Mouse (Mus musculus): ENCODE results near the gene Rtn4rl2. TPM values are rescaled to one million over a fixed set of nuclear protein-coding genes. Genes with fewer than 3 reads are reported as not detected.
A peak's percentile ranks its signal among the peaks of the same experiment; 100 is the strongest.

Gene Rtn4rl2
- polyA plus RNA-seq (2012; rRNA removed), result 2.7 and 9.7 TPM in 2 replicates

DNA sequence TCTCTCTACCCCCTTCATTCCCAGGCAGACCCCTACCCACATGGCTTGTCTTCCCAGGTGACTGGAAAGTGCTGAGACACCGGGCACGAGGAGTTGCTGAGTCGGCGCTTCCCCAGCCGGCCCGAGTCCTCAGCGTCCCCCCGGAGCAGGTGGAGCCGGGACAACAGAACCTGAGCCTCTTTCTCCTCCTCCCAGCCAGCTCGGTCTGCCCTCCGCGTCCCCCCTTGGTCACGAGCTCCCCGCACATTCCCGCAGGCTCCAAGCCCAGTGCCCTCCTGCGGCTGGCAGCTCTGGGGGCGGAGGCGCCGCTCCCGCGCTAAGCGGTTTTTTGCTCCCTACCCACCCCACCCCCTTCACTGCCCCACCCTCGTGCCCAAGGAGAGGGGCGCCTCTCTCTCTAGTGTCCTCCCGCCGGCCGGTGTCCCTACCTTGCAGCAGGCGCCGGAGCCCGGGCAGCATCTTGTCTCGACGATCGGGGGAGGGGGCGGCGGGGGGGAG is at the start of gene Rtn4rl2:
Gene Rtn4rl2, minus strand, starts transcription at position 477 of the 498 bp plus-strand sequence.
- under 1% methylated on average over 35 of the region's 35 CpGs for WGBS
- TF ChIP-seq POLR2A (IDR thresholded peaks at IDR 0.05; ENCODE audit: borderline replicate concordance, extremely low read depth, low read depth, low read length) (no peak), CTCF (IDR thresholded peaks at IDR 0.05; ENCODE audit: insufficient read depth, low read length) (no peak)
- Histone ChIP-seq H3K4me3 (replicated peaks; ENCODE audit: extremely low read depth, low read depth, low read length) (peak within 1 kb of the TSS; percentile 67), H3K4me1 (ENCODE audit: control insufficient read depth, insufficient read depth, low read length) (peaks cover 9% of the 10 kb centered on the region; the same call in 1 of the 2 replicates)
- no peak for DNase-seq

DNA sequence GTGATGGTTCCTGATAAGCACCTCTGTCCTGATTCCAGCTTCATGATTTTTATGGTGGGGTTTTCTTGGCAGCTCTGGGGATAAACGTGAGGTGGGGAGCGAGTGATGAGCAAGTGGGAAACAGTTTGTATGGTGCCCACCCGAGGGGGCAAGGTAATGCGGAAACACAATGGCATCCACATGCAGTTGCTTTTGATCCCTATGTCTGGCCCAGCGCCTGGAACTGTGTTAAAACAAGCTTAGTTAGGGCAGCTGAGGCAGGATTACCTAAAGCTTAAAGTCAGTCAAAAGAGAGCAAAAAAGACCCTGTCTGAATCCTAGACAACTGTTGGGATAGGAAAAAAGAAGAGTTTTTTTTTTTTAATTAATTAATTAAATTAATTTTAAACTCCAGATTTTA is 48.6 kb upstream of the Rtn4rl2 start:
- DNase-seq, result no peak
- 91% methylated on average over 5 of the region's 5 CpGs for WGBS
- Histone ChIP-seq H3K4me1 (ENCODE audit: control insufficient read depth, insufficient read depth, low read length) (peaks cover 10% of the 10 kb centered on the region), H3K4me3 (replicated peaks; ENCODE audit: extremely low read depth, low read depth, low read length) (no peak overlapping the region)
- TF ChIP-seq POLR2A (IDR thresholded peaks at IDR 0.05; ENCODE audit: borderline replicate concordance, extremely low read depth, low read depth, low read length) (no peak), CTCF (IDR thresholded peaks at IDR 0.05; ENCODE audit: insufficient read depth, low read length) (no peak)

DNA sequence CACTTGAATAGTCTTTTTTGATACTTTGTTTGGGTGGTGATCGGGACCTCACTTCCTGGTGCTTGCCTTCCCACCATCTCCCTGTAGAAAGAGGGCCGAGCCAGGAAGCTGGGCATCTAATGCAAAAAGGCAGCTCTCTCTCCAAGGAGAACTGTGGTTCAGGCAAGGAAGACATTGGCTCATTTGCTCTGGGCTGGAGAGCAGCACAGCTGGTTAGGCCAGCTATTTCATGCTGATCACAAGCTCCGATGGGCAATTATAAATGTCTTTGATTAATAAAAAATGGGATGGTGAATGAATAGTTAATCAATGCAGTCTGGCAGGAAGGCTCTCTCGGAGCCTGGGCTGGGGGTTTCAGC is 48.1 kb upstream of the Rtn4rl2 start:
- TF ChIP-seq CTCF (IDR thresholded peaks at IDR 0.05; ENCODE audit: insufficient read depth, low read length), result no peak
- no peak for TF ChIP-seq POLR2A (IDR thresholded peaks at IDR 0.05; ENCODE audit: borderline replicate concordance, extremely low read depth, low read depth, low read length)
- Histone ChIP-seq H3K4me3 (replicated peaks; ENCODE audit: extremely low read depth, low read depth, low read length) (no peak overlapping the region), H3K4me1 (ENCODE audit: control insufficient read depth, insufficient read depth, low read length) (peaks cover 14% of the 10 kb centered on the region)
- no peak for DNase-seq
- WGBS, result 78% methylated on average over 4 of the region's 4 CpGs

DNA sequence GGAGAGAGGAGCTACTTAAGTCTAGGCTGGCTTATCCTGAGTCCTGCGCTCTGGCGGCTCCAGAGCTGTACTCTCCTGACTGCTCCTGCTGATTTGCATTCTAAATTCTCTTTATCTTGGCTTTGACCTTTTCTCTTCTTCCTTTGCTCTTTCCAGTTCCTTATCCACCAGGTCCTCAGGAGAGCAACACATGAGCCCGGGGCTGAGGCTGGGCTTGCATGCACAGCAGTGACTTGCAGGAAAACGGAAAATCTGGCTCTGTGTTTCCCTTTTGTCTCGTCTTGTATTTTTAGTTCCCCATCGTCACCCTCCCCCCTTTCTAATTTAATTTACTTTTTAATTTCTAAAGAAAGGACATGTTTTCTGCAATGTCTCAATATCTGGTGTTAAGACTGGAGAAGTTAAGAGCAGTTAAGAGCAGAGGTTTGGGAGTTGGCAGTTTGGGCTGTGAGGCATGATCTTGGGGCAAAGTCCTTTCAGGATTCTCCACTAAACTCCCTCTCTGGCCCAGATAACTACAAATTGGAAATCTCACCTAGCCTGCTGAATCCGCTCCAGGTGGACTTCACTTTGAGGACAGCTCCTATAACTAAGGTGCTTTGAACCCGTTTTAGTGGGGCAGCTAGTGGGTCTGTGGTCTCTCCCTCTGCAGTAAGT is 47.6 kb upstream of the Rtn4rl2 start:
- DNase-seq, result no peak
- WGBS, result 64% methylated on average over 8 of the region's 8 CpGs

DNA sequence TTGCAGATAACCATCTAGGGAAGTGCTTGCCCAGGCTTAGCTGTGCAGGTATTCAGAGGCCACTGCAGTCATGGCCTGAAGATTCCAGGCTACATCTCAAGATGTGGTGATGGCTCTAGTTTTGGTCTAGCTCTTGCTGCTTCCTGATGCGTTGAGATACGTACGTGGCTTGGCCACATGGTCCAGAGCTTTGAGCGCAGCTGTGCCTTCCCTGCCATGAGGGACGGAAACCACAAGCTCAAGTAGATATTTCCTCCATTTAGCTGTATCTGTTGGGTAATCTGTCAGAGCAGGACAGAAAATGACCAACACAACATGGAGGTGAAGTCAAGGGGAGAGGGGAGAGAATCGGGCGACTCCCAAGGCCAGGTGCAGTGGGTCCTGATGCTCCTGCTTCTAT is 43.7 kb upstream of the Rtn4rl2 start:
- Histone ChIP-seq H3K4me1 (ENCODE audit: control insufficient read depth, insufficient read depth, low read length) (peaks cover 12% of the 10 kb centered on the region), H3K4me3 (replicated peaks; ENCODE audit: extremely low read depth, low read depth, low read length) (no peak overlapping the region)
- TF ChIP-seq POLR2A (IDR thresholded peaks at IDR 0.05; ENCODE audit: borderline replicate concordance, extremely low read depth, low read depth, low read length) (no peak), CTCF (IDR thresholded peaks at IDR 0.05; ENCODE audit: insufficient read depth, low read length) (no peak)
- WGBS, result 83% methylated on average over 7 of the region's 7 CpGs
- DNase-seq, result no peak

More for the DNA sequence above, 47.6 kb upstream of the Rtn4rl2 start:
- H3K4me3 ChIP-seq (replicated peaks; ENCODE audit: extremely low read depth, low read depth, low read length), result no peak overlapping the region
- TF ChIP-seq CTCF (IDR thresholded peaks at IDR 0.05; ENCODE audit: insufficient read depth, low read length) (no peak), POLR2A (IDR thresholded peaks at IDR 0.05; ENCODE audit: borderline replicate concordance, extremely low read depth, low read depth, low read length) (no peak)
- H3K4me1 ChIP-seq (ENCODE audit: control insufficient read depth, insufficient read depth, low read length), result peaks cover 15% of the 10 kb centered on the region

DNA sequence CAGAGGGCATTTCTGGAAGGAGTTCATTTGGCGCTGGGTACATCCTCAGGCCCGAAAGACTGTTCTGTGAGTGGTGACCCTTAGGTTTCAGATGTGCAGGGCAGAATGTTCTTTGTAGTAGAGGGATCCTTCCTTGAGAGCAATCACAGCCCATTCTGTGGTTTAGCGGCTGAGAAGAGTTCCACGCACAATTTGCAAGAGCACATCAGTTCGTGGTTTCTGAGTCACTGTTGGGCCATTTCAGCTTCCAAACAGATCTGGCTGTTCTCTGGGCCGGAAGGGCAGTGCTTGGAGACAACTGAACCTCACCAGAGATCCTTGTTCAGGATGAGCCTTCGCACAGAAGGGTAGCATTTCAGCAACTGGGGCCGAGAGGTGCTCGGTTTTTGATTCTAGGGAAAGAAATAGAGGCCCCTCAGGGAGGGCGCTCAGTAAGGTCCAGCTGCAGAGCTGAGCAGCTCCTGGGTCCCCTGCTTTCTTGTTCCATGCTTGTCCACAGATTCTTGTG is 33.1 kb upstream of the Rtn4rl2 start:
- peaks cover 15% of the 10 kb centered on the region for H3K4me1 ChIP-seq (ENCODE audit: control insufficient read depth, insufficient read depth, low read length)
- TF ChIP-seq POLR2A (IDR thresholded peaks at IDR 0.05; ENCODE audit: borderline replicate concordance, extremely low read depth, low read depth, low read length) (no peak), CTCF (IDR thresholded peaks at IDR 0.05; ENCODE audit: insufficient read depth, low read length) (no peak)

DNA sequence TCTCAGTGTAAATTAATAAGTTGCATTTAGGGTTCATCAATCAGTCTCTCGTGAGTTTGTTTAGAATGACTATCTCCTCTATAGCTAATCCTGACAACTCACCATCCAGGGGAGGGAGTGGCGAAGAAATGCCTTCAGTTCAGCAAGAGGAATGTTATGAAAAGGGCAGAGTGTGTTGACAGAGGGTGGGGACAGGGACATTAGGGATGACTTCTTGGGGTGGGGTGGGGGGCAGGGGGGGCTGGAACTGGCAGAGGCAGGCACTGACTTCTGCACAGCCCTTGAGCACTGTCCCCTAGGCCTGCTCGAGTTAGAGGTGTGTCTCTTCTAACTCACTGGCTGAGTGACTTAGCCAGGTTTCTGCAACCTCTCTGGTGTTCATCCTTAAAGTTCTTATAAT is 31.7 kb upstream of the Rtn4rl2 start:
- TF ChIP-seq POLR2A (IDR thresholded peaks at IDR 0.05; ENCODE audit: borderline replicate concordance, extremely low read depth, low read depth, low read length) (no peak), CTCF (IDR thresholded peaks at IDR 0.05; ENCODE audit: insufficient read depth, low read length) (no peak)
- WGBS, result 37% methylated on average over 3 of the region's 3 CpGs
- no peak overlapping the region for H3K4me3 ChIP-seq (replicated peaks; ENCODE audit: extremely low read depth, low read depth, low read length)
- DNase-seq, result no peak
- H3K4me1 ChIP-seq (ENCODE audit: control insufficient read depth, insufficient read depth, low read length), result peaks cover 19% of the 10 kb centered on the region

More for the DNA sequence above, 33.1 kb upstream of the Rtn4rl2 start:
- H3K4me3 ChIP-seq (replicated peaks; ENCODE audit: extremely low read depth, low read depth, low read length), result no peak overlapping the region
- WGBS, result 87% methylated on average over 10 of the region's 10 CpGs
- no peak for DNase-seq

DNA sequence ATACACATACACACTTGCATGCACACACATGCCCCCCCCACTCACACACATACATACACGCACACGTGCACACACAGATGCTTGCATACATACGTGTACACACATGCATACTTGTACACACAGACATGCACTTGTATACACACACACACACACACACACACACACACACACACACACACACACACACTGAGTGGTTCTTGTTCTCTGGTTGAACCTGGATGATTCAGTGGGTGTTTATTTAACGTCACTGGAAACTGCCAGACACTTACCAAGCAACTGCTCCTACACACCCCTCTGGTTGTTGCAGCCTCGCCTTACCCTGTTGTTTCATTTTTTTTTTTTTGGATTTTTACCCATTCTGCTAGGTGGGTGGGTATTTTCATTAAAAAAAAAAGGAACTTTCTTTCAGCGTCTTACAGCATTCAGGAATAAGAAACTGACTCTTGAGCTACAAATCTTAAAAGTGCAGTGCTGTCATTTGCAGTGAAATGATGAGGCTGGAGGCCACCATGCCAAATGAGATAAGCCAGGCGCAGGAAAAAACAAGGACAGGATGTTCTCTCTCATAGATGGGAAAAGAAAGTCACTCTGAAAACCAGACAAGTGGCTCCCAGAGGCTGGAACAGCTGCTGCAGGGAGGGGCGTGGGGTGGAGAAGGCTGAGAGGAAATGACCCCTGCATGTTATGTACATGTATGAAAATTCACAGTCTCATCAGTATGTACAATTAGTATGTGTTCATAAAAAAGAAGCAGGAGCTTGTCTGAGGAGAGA is 30.2 kb upstream of the Rtn4rl2 start:
- Histone ChIP-seq H3K4me3 (replicated peaks; ENCODE audit: extremely low read depth, low read depth, low read length) (no peak overlapping the region), H3K4me1 (ENCODE audit: control insufficient read depth, insufficient read depth, low read length) (peaks cover 21% of the 10 kb centered on the region)
- DNase-seq, result peak; percentile 36
- TF ChIP-seq CTCF (IDR thresholded peaks at IDR 0.05; ENCODE audit: insufficient read depth, low read length), result no peak
- WGBS, result 43% methylated on average over 8 of the region's 8 CpGs

DNA sequence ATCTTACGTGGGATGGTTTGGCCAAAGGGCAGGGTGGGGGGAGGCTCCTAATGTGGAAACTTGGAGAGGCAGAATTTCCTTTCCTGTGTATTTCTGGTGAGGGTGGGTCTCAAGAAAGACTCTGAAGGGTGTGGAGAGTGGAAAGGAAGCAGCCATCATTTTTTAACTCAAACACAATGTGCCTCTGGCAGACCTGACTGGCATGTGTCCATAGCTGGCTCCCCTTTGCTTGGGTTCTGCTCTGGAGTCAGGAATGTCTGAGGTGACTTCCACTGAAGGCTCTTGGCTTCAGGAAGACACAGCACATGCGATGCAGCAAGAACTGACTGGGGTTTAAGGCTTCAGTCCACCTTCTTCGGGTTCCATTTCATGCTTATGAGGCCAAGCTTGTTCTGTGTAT is 28.8 kb upstream of the Rtn4rl2 start:
- no peak overlapping the region for H3K4me3 ChIP-seq (replicated peaks; ENCODE audit: extremely low read depth, low read depth, low read length)
- peaks cover 21% of the 10 kb centered on the region for H3K4me1 ChIP-seq (ENCODE audit: control insufficient read depth, insufficient read depth, low read length)
- WGBS, result 49% methylated on average over 3 of the region's 3 CpGs
- no peak for TF ChIP-seq CTCF (IDR thresholded peaks at IDR 0.05; ENCODE audit: insufficient read depth, low read length)
- peak; percentile 41; the same call in 1 of the 2 replicates for TF ChIP-seq POLR2A (IDR thresholded peaks at IDR 0.05; ENCODE audit: borderline replicate concordance, extremely low read depth, low read depth, low read length)
- DNase-seq, result peak; percentile 39

Measured in lung, adult 2 months (tissue).